In the genomic region with DNA sequence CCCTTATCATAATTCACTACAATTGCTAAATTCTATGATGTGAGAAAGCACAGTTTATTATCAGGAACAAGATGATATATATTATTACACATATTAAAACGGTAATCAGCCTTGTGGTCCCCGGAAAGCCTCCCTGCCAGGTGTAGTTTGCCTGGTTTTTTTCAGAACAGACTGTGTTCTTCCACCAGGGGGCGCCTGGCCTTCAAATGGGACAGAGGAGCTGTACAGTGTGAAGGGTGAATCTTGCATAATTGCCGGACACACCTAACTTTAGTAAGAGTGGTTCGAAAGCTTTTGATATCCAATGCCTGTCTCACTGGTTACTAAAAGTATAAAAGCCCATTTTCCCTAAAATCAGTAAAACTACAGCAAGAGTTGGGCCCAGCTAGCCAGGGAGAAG, we compare ENCODE assay signal across 7 mouse cellular contexts. TPM values are rescaled to one million over a fixed set of nuclear protein-coding genes. Genes with fewer than 3 reads are reported as not detected.
DNase-seq lines count a peak whose midpoint lies in the region; TF ChIP-seq lines count a peak whose summit lies in the region.

No protein-coding gene starts in this region.

- H3K4me1 ChIP-seq in E14TG2a.4 (replicated peaks; ENCODE audit: low read depth, low read length), result peaks cover 59% of the 10 kb centered on the region
- H3K4me1 ChIP-seq in heart, embryonic 10.5 days, result no peaks in the 10 kb centered on the region
- H3K4me1 ChIP-seq in small intestine, adult 2 months (ENCODE audit: control insufficient read depth, insufficient read depth, insufficient read length, low read length), result peaks cover 16% of the 10 kb centered on the region; the same call in 1 of the 2 replicates

- H3K9me3 ChIP-seq in E14TG2a.4 (ENCODE audit: low read length), result no peaks in the 10 kb centered on the region
- no peaks in the 10 kb centered on the region for H3K9me3 ChIP-seq in heart, embryonic 10.5 days

- WGBS in heart, embryonic 10.5 days, result 46% methylated on average over 5 of the region's 5 CpGs
- 2% methylated on average over 5 of the region's 5 CpGs for WGBS in small intestine, adult 2 months

- no peak overlapping the region for H3K4me3 ChIP-seq in E14TG2a.4 (replicated peaks; ENCODE audit: low read length)
- H3K4me3 ChIP-seq in heart, embryonic 10.5 days, result no peak overlapping the region
- H3K4me3 ChIP-seq in small intestine, adult 2 months (ENCODE audit: low read depth, low read length), result no peak overlapping the region

- no peak overlapping the region for H3K27ac ChIP-seq in heart, embryonic 10.5 days
- peak overlapping the region; percentile 89 for H3K27ac ChIP-seq in small intestine, adult 2 months (ENCODE audit: insufficient read depth, low read depth, low read length)

- no peak for TF ChIP-seq POLR2A in small intestine, adult 2 months (IDR thresholded peaks at IDR 0.05; ENCODE audit: low read depth, low read length)

- DNase-seq in adipocyte (ENCODE audit: low spot score), result peak; percentile 92
- peak; percentile 41 to 71 for DNase-seq in cerebellum, postnatal 4 days (ENCODE audit: low spot score in 2 of 2)
- DNase-seq in heart, embryonic 10.5 days (ENCODE audit: low spot score), result peak; percentile 83
- peak; percentile 75 to 84 for DNase-seq in kidney, postnatal 25 days
- peak; percentile 66 to 83 for DNase-seq in lung, postnatal 4 days

- TF ChIP-seq CTCF in E14TG2a.4 (conservative IDR thresholded peaks at IDR 0.05; ENCODE audit: low read length), result peak; percentile 63
- peak; percentile 86; the same call in 1 of the 2 replicates for TF ChIP-seq CTCF in small intestine, adult 2 months (IDR thresholded peaks at IDR 0.05; ENCODE audit: extremely low read depth, insufficient read length, insufficient replicate concordance, low read depth, low read length)

- no peaks in the 10 kb centered on the region for H3K27me3 ChIP-seq in E14TG2a.4 (ENCODE audit: insufficient read depth, low read length)
- no peaks in the 10 kb centered on the region for H3K27me3 ChIP-seq in heart, embryonic 10.5 days (ENCODE audit: insufficient read depth, poor library complexity, severe bottlenecking)
- H3K27me3 ChIP-seq in small intestine, adult 2 months (ENCODE audit: control insufficient read depth, insufficient read depth, low read length), result no peaks in the 10 kb centered on the region

- H3K36me3 ChIP-seq in E14TG2a.4 (ENCODE audit: insufficient read depth, low read length), result no peaks in the 10 kb centered on the region
- no peaks in the 10 kb centered on the region for H3K36me3 ChIP-seq in heart, embryonic 10.5 days
- no peaks in the 10 kb centered on the region for H3K36me3 ChIP-seq in small intestine, adult 2 months (ENCODE audit: control insufficient read depth, insufficient read depth, low read length)

RNA-seq across cellular contexts. Expression of a gene that starts 14.1 kb away (rescaled TPM):
- not detected in 2 replicates for polyA plus RNA-seq in heart, embryonic 10.5 days (2016; fragmentation: Nextera tagmentation; extraction: Ambion mirVana)
- polyA plus RNA-seq in small intestine, adult 2 months (2012; rRNA removed), result not detected in 2 replicates

RNA-seq across cellular contexts. Expression of a gene that starts 48.1 kb away (rescaled TPM):
- 71.2 and 87.1 TPM in 2 replicates for polyA plus RNA-seq in heart, embryonic 10.5 days (2016; fragmentation: Nextera tagmentation; extraction: Ambion mirVana)
- polyA plus RNA-seq in small intestine, adult 2 months (2012; rRNA removed), result 7.6 and 28.9 TPM in 2 replicates

RNA-seq across cellular contexts. Expression of a gene that starts 55.6 kb away (rescaled TPM):
- polyA plus RNA-seq in heart, embryonic 10.5 days (2016; fragmentation: Nextera tagmentation; extraction: Ambion mirVana), result 40.4 and 58.1 TPM in 2 replicates
- polyA plus RNA-seq in small intestine, adult 2 months (2012; rRNA removed), result 3.9 and 7.3 TPM in 2 replicates
